Mouse (Mus musculus): Measurements from ENCODE around the gene Dnajc27.

Gene Dnajc27

DNA sequence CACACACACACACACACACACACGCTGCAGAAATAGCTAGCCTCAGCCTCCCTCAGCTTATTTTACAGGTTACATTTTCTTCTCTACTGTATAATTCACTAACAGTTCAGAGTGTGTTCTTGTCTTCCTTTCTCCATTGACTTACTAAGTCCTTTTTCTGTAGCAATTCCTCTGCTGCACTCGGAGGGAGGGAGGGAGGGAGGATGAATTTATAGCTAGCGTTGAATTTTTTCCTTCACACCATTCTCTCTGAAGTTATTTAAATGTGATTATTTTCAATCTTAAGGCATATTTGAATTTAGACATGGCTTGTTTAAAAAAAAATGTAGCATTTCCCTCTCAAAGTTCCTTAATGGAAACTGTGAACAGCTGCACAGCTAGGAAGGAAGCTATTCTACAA, 34.8 kb downstream of the Dnajc27 start:
- Histone ChIP-seq H3K4me3 (replicated peaks; ENCODE audit: low read length) (no peak overlapping the region), H3K9me3 (ENCODE audit: low read length) (no peaks in the 10 kb centered on the region), H3K4me1 (replicated peaks; ENCODE audit: low read depth, low read length) (peaks cover 13% of the 10 kb centered on the region), H3K36me3 (ENCODE audit: insufficient read depth, low read length) (peaks cover 21% of the 10 kb centered on the region), H3K27me3 (ENCODE audit: insufficient read depth, low read length) (0 out of 2 replicates have a peak, but pooled peaks cover 2% of the 10 kb centered on the region)
- TF ChIP-seq NANOG (IDR thresholded peaks at IDR 0.05; ENCODE audit: borderline replicate concordance, low read length) (no peak), CTCF (conservative IDR thresholded peaks at IDR 0.05; ENCODE audit: low read length) (no peak), POU5F1 (IDR thresholded peaks at IDR 0.05; ENCODE audit: borderline replicate concordance, low read length) (no peak)

DNA sequence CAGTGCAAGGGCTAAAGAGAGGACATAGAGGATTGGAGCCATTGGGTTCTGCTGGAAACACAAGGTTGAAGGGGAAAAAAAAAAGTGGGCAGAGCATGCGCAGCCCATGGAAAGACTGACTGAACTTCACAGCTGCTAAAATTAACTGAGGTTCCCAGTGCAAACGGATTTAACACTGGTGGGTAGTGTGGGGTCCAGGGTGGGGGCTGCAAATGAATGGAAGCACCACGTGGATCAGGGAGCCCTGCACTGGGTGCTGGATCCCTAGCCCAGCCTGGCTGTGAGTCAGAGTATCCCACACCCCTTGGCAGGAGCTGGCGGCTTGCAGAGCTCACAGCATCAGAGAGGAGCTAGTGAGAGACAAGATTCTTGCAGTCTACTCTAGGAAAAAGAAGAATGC, 35.2 kb downstream of the Dnajc27 start:
- Histone ChIP-seq H3K4me1 (replicated peaks; ENCODE audit: low read depth, low read length) (peaks cover 14% of the 10 kb centered on the region), H3K9me3 (ENCODE audit: low read length) (no peaks in the 10 kb centered on the region)
- TF ChIP-seq CTCF (conservative IDR thresholded peaks at IDR 0.05; ENCODE audit: low read length) (no peak), POU5F1 (IDR thresholded peaks at IDR 0.05; ENCODE audit: borderline replicate concordance, low read length) (no peak)

DNA sequence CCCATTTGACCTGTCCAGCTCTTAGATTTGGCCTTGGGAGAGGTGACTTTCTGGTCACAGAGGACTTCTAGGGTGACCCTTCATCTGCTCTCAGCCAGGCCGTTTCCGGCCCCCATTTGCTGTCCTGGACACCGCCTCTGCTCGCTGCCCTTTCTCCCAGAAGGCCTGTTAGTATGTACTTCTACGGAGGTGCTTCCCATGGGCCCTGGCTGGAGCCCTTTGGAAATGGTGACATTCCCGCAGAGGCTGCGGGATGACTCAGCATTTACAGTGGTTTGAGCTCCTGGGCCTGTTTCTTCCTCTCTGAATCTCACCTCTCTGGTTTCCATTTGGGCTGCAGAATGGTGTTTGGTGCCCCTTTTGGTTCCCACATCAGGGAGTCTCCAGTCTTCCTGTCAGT, 45.0 kb downstream of the Dnajc27 start:
- Histone ChIP-seq H3K36me3 (ENCODE audit: insufficient read depth, low read length) (no peaks in the 10 kb centered on the region), H3K27me3 (ENCODE audit: insufficient read depth, low read length) (peaks cover 13% of the 10 kb centered on the region), H3K4me1 (replicated peaks; ENCODE audit: low read depth, low read length) (peaks cover 29% of the 10 kb centered on the region), H3K9me3 (ENCODE audit: low read length) (peaks cover 7% of the 10 kb centered on the region), H3K4me3 (replicated peaks; ENCODE audit: low read length) (peak overlapping the region; percentile 54)
- TF ChIP-seq POU5F1 (IDR thresholded peaks at IDR 0.05; ENCODE audit: borderline replicate concordance, low read length) (no peak), CTCF (conservative IDR thresholded peaks at IDR 0.05; ENCODE audit: low read length) (no peak), NANOG (IDR thresholded peaks at IDR 0.05; ENCODE audit: borderline replicate concordance, low read length) (no peak)

More for the DNA sequence above, 35.2 kb downstream of the Dnajc27 start:
- 0 out of 2 replicates have a peak, but pooled peaks cover 2% of the 10 kb centered on the region for H3K27me3 ChIP-seq (ENCODE audit: insufficient read depth, low read length)
- H3K36me3 ChIP-seq (ENCODE audit: insufficient read depth, low read length): peaks cover 17% of the 10 kb centered on the region
- no peak overlapping the region for H3K4me3 ChIP-seq (replicated peaks; ENCODE audit: low read length)

DNA sequence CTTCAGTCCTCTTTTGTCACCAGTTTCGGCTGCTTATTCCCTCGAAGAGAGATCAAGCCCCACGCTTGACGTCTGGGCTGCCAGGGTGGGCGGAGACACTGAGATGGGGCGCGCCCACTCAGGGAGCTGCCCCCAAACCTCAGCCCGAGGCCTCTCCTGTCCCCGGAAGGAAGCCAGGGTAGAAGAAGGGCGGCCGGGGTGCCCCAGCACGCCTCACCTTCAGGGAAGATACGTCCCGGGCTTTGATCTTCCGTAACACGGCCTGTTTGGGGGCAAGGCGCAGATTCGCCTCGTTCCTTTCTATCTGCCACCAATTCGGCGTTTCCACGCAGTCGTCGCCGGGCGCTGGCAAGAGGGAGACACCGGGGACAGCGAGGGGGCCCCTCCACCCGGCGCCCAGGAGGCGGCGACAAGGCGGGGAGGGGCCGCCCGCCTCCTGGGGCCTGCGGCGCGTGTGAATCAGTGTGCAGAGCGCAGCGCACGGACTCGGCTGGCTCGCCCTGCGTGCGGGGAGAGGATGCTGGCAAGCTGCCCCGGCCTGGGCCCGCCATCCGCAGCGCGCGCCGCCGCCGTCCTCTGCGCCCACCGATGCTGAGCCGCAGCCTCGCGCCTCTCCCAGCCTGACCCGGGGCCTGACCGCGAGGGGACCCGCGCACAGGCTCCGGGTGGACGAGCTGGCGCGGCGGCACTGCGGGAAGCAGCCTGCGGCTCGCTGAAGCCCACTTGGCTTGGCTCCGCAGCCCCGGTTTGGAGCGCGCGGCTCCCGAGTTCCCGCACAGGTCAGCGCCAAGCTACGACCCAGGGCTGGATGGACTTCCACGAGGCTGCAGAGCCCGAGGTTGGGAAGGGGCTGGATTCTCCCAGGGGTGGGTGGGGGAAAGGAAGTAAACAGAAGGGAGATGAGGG, 50.8 kb downstream of the Dnajc27 start, which contains the start of gene Adcy3:
TSS of gene Adcy3 (plus strand) at position 163 of the 906 bp plus-strand sequence.
- H3K27me3 ChIP-seq (ENCODE audit: insufficient read depth, low read length): peaks cover 46% of the 10 kb centered on the region
- TF ChIP-seq NANOG (IDR thresholded peaks at IDR 0.05; ENCODE audit: borderline replicate concordance, low read length) (no peak), POU5F1 (IDR thresholded peaks at IDR 0.05; ENCODE audit: borderline replicate concordance, low read length) (no peak), CTCF (conservative IDR thresholded peaks at IDR 0.05; ENCODE audit: low read length) (no peak)
- peaks cover 23% of the 10 kb centered on the region for H3K36me3 ChIP-seq (ENCODE audit: insufficient read depth, low read length)
- H3K9me3 ChIP-seq (ENCODE audit: low read length): peaks cover 9% of the 10 kb centered on the region
- H3K4me3 ChIP-seq (replicated peaks; ENCODE audit: low read length): peak within 1 kb of the TSS; percentile 83
- peaks cover 34% of the 10 kb centered on the region for H3K4me1 ChIP-seq (replicated peaks; ENCODE audit: low read depth, low read length)

- TF ChIP-seq CTCF (conservative IDR thresholded peaks at IDR 0.05; ENCODE audit: low read length) (no peak), NANOG (IDR thresholded peaks at IDR 0.05; ENCODE audit: borderline replicate concordance, low read length) (no peak), POU5F1 (IDR thresholded peaks at IDR 0.05; ENCODE audit: borderline replicate concordance, low read length) (no peak)
- Histone ChIP-seq H3K36me3 (ENCODE audit: insufficient read depth, low read length) (peaks cover 28% of the 10 kb centered on the region), H3K9me3 (ENCODE audit: low read length) (peaks cover 9% of the 10 kb centered on the region), H3K4me1 (replicated peaks; ENCODE audit: low read depth, low read length) (peaks cover 28% of the 10 kb centered on the region), H3K4me3 (replicated peaks; ENCODE audit: low read length) (peak overlapping the region; percentile 83), H3K27me3 (ENCODE audit: insufficient read depth, low read length) (peaks cover 43% of the 10 kb centered on the region)
Measured at GRCm38 (mm10) chr12:4133847-4134212, 51.4 kb downstream of the Dnajc27 start.

GRCm38 (mm10) chr12:4143179-4143578, 60.8 kb downstream of the Dnajc27 start:
- Histone ChIP-seq H3K36me3 (ENCODE audit: insufficient read depth, low read length) (peaks cover 14% of the 10 kb centered on the region), H3K4me3 (replicated peaks; ENCODE audit: low read length) (no peak overlapping the region), H3K9me3 (ENCODE audit: low read length) (no peaks in the 10 kb centered on the region), H3K27me3 (ENCODE audit: insufficient read depth, low read length) (no peaks in the 10 kb centered on the region; the same call in 1 of the 2 replicates), H3K4me1 (replicated peaks; ENCODE audit: low read depth, low read length) (peaks cover 48% of the 10 kb centered on the region)
- TF ChIP-seq POU5F1 (IDR thresholded peaks at IDR 0.05; ENCODE audit: borderline replicate concordance, low read length) (no peak), CTCF (conservative IDR thresholded peaks at IDR 0.05; ENCODE audit: low read length) (peak; percentile 42)

DNA sequence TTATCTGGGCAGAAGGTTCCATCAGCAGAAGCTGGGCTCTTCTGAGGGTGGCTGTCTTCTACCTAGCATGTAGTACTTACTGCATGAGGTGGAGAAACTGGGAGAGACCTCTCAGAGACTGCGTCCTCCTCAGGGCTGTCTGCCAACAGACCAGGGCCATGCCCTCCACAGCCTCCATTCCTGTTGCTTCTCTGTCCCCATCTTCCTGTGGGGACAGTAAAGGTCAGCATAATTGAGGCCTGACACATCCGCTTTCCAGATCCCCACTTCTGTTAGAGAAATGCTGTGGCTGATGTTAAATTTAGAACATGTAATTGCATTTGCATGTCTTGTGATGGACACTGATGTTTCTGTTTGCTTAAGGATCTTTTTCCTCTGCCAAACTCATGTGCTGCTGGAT, 68.6 kb downstream of the Dnajc27 start:
- Histone ChIP-seq H3K4me1 (replicated peaks; ENCODE audit: low read depth, low read length) (peaks cover 22% of the 10 kb centered on the region), H3K4me3 (replicated peaks; ENCODE audit: low read length) (no peak overlapping the region), H3K9me3 (ENCODE audit: low read length) (no peaks in the 10 kb centered on the region), H3K27me3 (ENCODE audit: insufficient read depth, low read length) (no peaks in the 10 kb centered on the region; the same call in 1 of the 2 replicates), H3K36me3 (ENCODE audit: insufficient read depth, low read length) (no peaks in the 10 kb centered on the region; the same call in 1 of the 2 replicates)
- TF ChIP-seq CTCF (conservative IDR thresholded peaks at IDR 0.05; ENCODE audit: low read length) (no peak), NANOG (IDR thresholded peaks at IDR 0.05; ENCODE audit: borderline replicate concordance, low read length) (no peak), POU5F1 (IDR thresholded peaks at IDR 0.05; ENCODE audit: borderline replicate concordance, low read length) (no peak)

- H3K4me3 ChIP-seq (replicated peaks; ENCODE audit: low read length): no peak overlapping the region
- peaks cover 4% of the 10 kb centered on the region for H3K27me3 ChIP-seq (ENCODE audit: insufficient read depth, low read length)
- TF ChIP-seq POU5F1 (IDR thresholded peaks at IDR 0.05; ENCODE audit: borderline replicate concordance, low read length): no peak
- no peak for TF ChIP-seq CTCF (conservative IDR thresholded peaks at IDR 0.05; ENCODE audit: low read length)
- no peak for TF ChIP-seq NANOG (IDR thresholded peaks at IDR 0.05; ENCODE audit: borderline replicate concordance, low read length)
- H3K9me3 ChIP-seq (ENCODE audit: low read length): no peaks in the 10 kb centered on the region
- H3K36me3 ChIP-seq (ENCODE audit: insufficient read depth, low read length): no peaks in the 10 kb centered on the region
- peaks cover 16% of the 10 kb centered on the region for H3K4me1 ChIP-seq (replicated peaks; ENCODE audit: low read depth, low read length)
Measured at GRCm38 (mm10) chr12:4151969-4152368, 69.6 kb downstream of the Dnajc27 start.
